Mouse (Mus musculus) CD8-positive naive resting alpha-beta T cell, adult 2 months (primary cell): ENCODE measurements around the gene Lipe.

Experiments
- DNase-seq, 2 experiments: peaks; one replicate each; pipeline ENCODE4 v3.0.0; 2022; ENCODE audit warnings: low read depth in 2 of 2, low spot score in 2 of 2

Gene Lipe

GRCm38 (mm10) chr7:25365937-25366625 is 32.4 kb downstream of the Lipe start:
- no peak for DNase-seq

DNA sequence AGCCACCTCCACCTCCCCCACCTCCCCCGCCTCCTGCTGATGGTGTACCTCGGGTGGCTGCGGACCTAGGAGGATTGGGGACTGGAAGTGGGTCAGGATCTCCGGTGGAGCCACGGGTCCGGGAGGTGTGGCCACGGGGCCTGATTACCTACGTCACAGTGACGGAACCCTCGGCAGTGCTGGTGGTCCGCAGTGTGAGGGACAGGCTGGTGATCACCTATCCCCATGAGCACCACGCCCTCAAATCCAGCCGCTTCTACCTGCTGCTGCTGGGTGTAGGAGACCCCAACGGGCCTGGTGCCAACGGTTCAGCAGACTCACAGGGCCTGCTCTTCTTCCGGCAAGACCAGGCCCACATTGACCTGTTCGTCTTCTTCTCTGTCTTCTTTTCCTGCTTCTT is 34.9 kb downstream of the Lipe start:
- DNase-seq = no peak

DNA sequence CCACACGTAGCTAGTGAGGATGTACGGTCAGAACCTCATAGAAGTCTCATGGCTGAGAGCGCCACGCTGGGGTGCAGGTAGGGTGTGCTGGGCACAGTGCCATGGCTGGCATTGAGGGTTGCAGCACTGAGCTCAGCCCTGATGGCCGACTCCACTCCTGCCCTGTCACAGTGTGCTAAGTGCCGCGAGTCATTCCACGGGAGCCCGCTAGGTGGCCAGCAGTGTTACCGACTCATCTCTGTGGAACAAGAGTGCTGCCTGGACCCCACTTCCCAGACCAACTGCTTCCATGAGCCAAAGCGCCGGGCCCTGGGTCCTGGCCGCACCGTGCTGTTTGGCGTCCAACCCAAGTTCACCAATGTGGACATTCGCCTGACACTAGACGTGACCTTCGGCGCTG is 35.4 kb downstream of the Lipe start:
- no peak for DNase-seq

DNA sequence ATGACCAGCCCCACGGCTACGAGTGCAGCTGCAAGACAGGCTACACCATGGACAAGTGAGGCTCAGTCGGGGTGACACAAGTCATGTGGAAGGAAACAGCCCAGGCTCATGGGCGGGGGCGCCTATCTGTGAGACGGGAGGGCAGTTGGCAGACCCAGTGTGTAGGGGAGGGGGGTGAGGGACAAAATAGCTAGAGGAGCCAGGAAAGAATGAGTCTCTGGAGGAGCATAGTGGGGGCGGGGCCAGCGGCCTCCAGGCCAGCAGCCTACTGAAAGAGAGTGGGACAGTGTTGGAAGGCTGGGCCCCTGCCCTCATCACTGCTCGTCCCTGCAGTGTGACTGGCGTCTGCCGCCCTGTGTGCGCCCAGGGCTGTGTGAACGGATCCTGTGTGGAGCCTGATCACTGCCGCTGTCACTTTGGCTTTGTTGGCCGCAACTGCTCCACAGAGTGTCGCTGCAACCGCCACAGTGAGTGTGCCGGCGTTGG is 39.7 kb downstream of the Lipe start:
- no peak for DNase-seq

GRCm38 (mm10) chr7:25348861-25349260 is 49.6 kb downstream of the Lipe start:
- DNase-seq = no peak

DNA sequence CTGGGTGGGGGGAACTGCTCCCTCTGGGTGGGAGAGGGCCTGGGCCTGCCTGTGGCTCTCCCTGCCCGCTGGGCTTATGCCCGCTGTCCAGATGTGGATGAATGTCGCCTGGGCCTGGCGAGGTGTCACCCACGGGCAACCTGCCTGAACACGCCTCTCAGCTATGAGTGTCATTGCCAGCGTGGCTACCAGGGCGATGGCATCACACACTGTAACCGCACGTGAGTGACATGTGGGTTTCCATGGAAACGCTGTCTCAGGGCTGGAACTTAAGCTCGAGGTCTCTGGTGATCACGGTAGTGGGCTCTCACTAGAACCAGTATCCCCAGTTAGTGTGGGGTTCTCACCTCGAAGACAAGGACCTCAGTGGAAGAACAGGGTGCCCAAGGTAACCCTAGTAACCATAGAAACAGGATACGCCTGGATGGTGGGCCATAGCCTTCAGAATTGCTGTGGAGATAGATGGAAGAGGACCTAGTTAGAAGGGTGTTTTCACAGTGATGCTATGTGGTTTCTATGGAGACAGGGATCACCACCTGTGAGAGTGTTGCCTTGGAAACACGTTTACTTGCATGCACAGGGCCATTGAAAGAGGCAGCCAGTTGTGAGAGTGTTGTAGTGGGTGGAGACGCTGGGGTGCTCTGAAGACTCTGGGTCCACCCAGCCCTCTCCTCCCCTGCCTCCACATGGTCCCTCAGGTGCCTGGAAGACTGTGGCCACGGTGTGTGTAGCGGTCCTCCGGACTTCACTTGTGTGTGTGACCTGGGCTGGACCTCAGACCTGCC is 57.3 kb downstream of the Lipe start:
- DNase-seq = no peak

- DNase-seq = no peak
These were observed 59.2 kb downstream of the Lipe start for GRCm38 (mm10) chr7:25339329-25339728.

GRCm38 (mm10) chr7:25334472-25334871 is 64.0 kb downstream of the Lipe start:
- no peak for DNase-seq

DNA sequence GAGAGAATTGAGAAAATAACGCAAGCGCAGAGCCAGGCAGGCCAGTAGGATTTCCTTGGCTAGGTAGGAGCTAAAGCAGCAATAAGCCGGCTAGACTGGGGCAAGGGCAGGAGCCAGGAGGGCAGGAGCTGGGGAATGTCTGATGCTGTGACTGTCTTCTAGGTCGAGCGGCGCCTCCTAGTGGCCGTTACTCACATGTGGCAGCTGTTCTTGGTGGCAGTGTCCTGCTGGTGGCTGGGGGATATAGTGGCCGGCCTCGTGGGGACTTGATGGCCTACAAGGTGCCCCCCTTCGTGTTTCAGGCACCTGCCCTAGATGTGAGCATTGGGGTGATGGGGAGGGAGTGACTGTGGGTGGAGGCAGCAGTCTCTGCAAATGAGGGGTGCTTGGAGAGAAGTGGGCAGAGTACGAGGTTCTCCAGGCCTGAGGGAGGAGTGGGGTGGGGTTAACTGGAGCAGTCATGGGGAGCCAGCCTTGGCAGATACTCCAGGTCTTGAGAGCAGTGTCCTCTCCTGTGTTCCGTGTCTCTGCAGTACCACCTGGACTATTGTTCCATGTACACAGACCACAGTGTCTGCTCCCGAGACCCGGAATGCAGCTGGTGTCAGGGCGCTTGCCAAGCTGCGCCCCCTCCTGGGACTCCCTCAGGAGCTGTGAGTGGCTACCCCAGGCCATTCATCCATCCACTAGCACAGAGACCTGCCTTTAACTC is 64.8 kb downstream of the Lipe start:
- peak; percentile 60 to 67 for DNase-seq
